Mouse (Mus musculus): Measurements from ENCODE around the gene Olfr1030. TPM values are rescaled to one million over a fixed set of nuclear protein-coding genes. Genes with fewer than 3 reads are reported as not detected.
A peak's percentile ranks its signal among the peaks of the same experiment; 100 is the strongest.
"Not testable (repeated sequence)": the region's sequence is repeated elsewhere in the genome, so short reads cannot be mapped to it uniquely, and the experiment has no call there.

The Olfr1030 gene
- not detected in 2 replicates for polyA plus RNA-seq (2014; fragmentation: Nextera tagmentation; extraction: Ambion mirVana)

GRCm38 (mm10) chr2:85978976-85979375 is at the start of gene Olfr1030:
Gene Olfr1030, plus strand, starts transcription at chr2:85979276.
- Histone ChIP-seq H3K36me3 (ENCODE audit: control insufficient read depth, insufficient read depth, low read length) (no peaks in the 10 kb centered on the region), H3K27me3 (ENCODE audit: control insufficient read depth, insufficient read depth, low read length) (no peaks in the 10 kb centered on the region), H3K4me1 (ENCODE audit: control insufficient read depth, insufficient read depth, low read length) (no peaks in the 10 kb centered on the region), H3K9me3 (ENCODE audit: control insufficient read depth, low read length) (no peaks in the 10 kb centered on the region), H3K4me3 (replicated peaks; ENCODE audit: low read depth, low read length) (no peak within 1 kb of the TSS), H3K27ac (replicated peaks; ENCODE audit: low read depth, low read length) (no peak within 1 kb of the TSS), H3K9ac (replicated peaks; ENCODE audit: low read length) (no peak within 1 kb of the TSS), H3K4me2 (ENCODE audit: low read length) (no peak within 1 kb of the TSS)
- DNase-seq, result no peak
- ATAC-seq (ENCODE audit: low FRiP score, low TSS enrichment), result no peak
- WGBS, result 82% methylated on average over 1 of the region's 1 CpGs

GRCm38 (mm10) chr2:85950137-85950536 is 28.9 kb upstream of the Olfr1030 start, which contains the start of gene Olfr1028:
Gene Olfr1028, plus strand, starts transcription at chr2:85950437.
- Histone ChIP-seq H3K36me3 (ENCODE audit: control insufficient read depth, insufficient read depth, low read length) (no peaks in the 10 kb centered on the region), H3K4me1 (ENCODE audit: control insufficient read depth, insufficient read depth, low read length) (no peaks in the 10 kb centered on the region), H3K9me3 (ENCODE audit: control insufficient read depth, low read length) (no peaks in the 10 kb centered on the region), H3K27me3 (ENCODE audit: control insufficient read depth, insufficient read depth, low read length) (no peaks in the 10 kb centered on the region), H3K4me3 (replicated peaks; ENCODE audit: low read depth, low read length) (no peak within 1 kb of the TSS), H3K27ac (replicated peaks; ENCODE audit: low read depth, low read length) (no peak within 1 kb of the TSS), H3K4me2 (ENCODE audit: low read length) (no peak within 1 kb of the TSS), H3K9ac (replicated peaks; ENCODE audit: low read length) (no peak within 1 kb of the TSS)
- no peak for ATAC-seq (ENCODE audit: low FRiP score, low TSS enrichment)
- DNase-seq, result no peak
- 80% methylated on average over 1 of the region's 1 CpGs for WGBS

- H3K4me1 ChIP-seq (ENCODE audit: control insufficient read depth, insufficient read depth, low read length), result no peaks in the 10 kb centered on the region
- no peaks in the 10 kb centered on the region for H3K36me3 ChIP-seq (ENCODE audit: control insufficient read depth, insufficient read depth, low read length)
- no peak within 1 kb of the TSS for H3K27ac ChIP-seq (replicated peaks; ENCODE audit: low read depth, low read length)
- 88% methylated on average over 2 of the region's 2 CpGs for WGBS
- H3K27me3 ChIP-seq (ENCODE audit: control insufficient read depth, insufficient read depth, low read length), result no peaks in the 10 kb centered on the region
- DNase-seq (no peak), ATAC-seq (ENCODE audit: low FRiP score, low TSS enrichment) (no peak)
- no peaks in the 10 kb centered on the region for H3K9me3 ChIP-seq (ENCODE audit: control insufficient read depth, low read length)
- H3K4me3 ChIP-seq (replicated peaks; ENCODE audit: low read depth, low read length), result no peak within 1 kb of the TSS
- H3K4me2 ChIP-seq (ENCODE audit: low read length), result no peak within 1 kb of the TSS
- no peak within 1 kb of the TSS for H3K9ac ChIP-seq (replicated peaks; ENCODE audit: low read length)
Measured at GRCm38 (mm10) chr2:85973595-85973994, 5.5 kb upstream of the Olfr1030 start, which contains the start of gene Olfr1029. Gene Olfr1029, plus strand, starts transcription at chr2:85973895.

GRCm38 (mm10) chr2:85990004-85990403 is 10.9 kb downstream of the Olfr1030 start, which contains the start of gene Olfr1031:
Gene Olfr1031, plus strand, starts transcription at chr2:85990304.
- H3K9me3 ChIP-seq (ENCODE audit: control insufficient read depth, low read length), result no peaks in the 10 kb centered on the region
- H3K36me3 ChIP-seq (ENCODE audit: control insufficient read depth, insufficient read depth, low read length), result no peaks in the 10 kb centered on the region
- H3K4me2 ChIP-seq (ENCODE audit: low read length), result no peak within 1 kb of the TSS
- 64% methylated on average over 3 of the region's 3 CpGs for WGBS
- H3K27me3 ChIP-seq (ENCODE audit: control insufficient read depth, insufficient read depth, low read length), result no peaks in the 10 kb centered on the region
- ATAC-seq (ENCODE audit: low FRiP score, low TSS enrichment), result no peak
- H3K4me3 ChIP-seq (replicated peaks; ENCODE audit: low read depth, low read length), result no peak within 1 kb of the TSS
- DNase-seq, result no peak
- H3K9ac ChIP-seq (replicated peaks; ENCODE audit: low read length), result no peak within 1 kb of the TSS
- no peaks in the 10 kb centered on the region for H3K4me1 ChIP-seq (ENCODE audit: control insufficient read depth, insufficient read depth, low read length)
- no peak within 1 kb of the TSS for H3K27ac ChIP-seq (replicated peaks; ENCODE audit: low read depth, low read length)

- no peaks in the 10 kb centered on the region for H3K36me3 ChIP-seq (ENCODE audit: control insufficient read depth, insufficient read depth, low read length)
- no peak within 1 kb of the TSS for H3K4me3 ChIP-seq (replicated peaks; ENCODE audit: low read depth, low read length)
- DNase-seq (no peak), ATAC-seq (ENCODE audit: low FRiP score, low TSS enrichment) (no peak)
- H3K27me3 ChIP-seq (ENCODE audit: control insufficient read depth, insufficient read depth, low read length), result no peaks in the 10 kb centered on the region
- no peak within 1 kb of the TSS for H3K9ac ChIP-seq (replicated peaks; ENCODE audit: low read length)
- WGBS, result 89% methylated on average over 7 of the region's 7 CpGs
- H3K27ac ChIP-seq (replicated peaks; ENCODE audit: low read depth, low read length), result no peak within 1 kb of the TSS
- no peak within 1 kb of the TSS for H3K4me2 ChIP-seq (ENCODE audit: low read length)
- no peaks in the 10 kb centered on the region for H3K9me3 ChIP-seq (ENCODE audit: control insufficient read depth, low read length)
- no peaks in the 10 kb centered on the region for H3K4me1 ChIP-seq (ENCODE audit: control insufficient read depth, insufficient read depth, low read length)
Measured at GRCm38 (mm10) chr2:86005240-86005639, 26.2 kb downstream of the Olfr1030 start, which contains the start of gene Olfr1032. Gene Olfr1032, plus strand, starts transcription at chr2:86005540.

- not testable (repeated sequence) for H3K4me1 ChIP-seq (ENCODE audit: control insufficient read depth, insufficient read depth, low read length); ATAC-seq (ENCODE audit: low FRiP score, low TSS enrichment); H3K36me3 ChIP-seq (ENCODE audit: control insufficient read depth, insufficient read depth, low read length); H3K9ac ChIP-seq (replicated peaks; ENCODE audit: low read length); H3K27me3 ChIP-seq (ENCODE audit: control insufficient read depth, insufficient read depth, low read length); H3K9me3 ChIP-seq (ENCODE audit: control insufficient read depth, low read length); H3K27ac ChIP-seq (replicated peaks; ENCODE audit: low read depth, low read length)
- WGBS, result 2% methylated on average over 10 of the region's 11 CpGs
- Histone ChIP-seq H3K4me2 (ENCODE audit: low read length) (peak within 1 kb of the TSS; percentile 50), H3K4me3 (replicated peaks; ENCODE audit: low read depth, low read length) (peak within 1 kb of the TSS; percentile 23; the same call in 1 of the 2 replicates)
- peak; percentile 49 for DNase-seq
Measured at GRCm38 (mm10) chr2:86020406-86020805, 41.3 kb downstream of the Olfr1030 start, which contains the start of gene Olfr1033. Gene Olfr1033, plus strand, starts transcription at chr2:86020633.

- H3K9me3 ChIP-seq (ENCODE audit: control insufficient read depth, low read length); ATAC-seq (ENCODE audit: low FRiP score, low TSS enrichment); H3K27me3 ChIP-seq (ENCODE audit: control insufficient read depth, insufficient read depth, low read length); DNase-seq; H3K27ac ChIP-seq (replicated peaks; ENCODE audit: low read depth, low read length); H3K4me3 ChIP-seq (replicated peaks; ENCODE audit: low read depth, low read length); H3K4me2 ChIP-seq (ENCODE audit: low read length); H3K36me3 ChIP-seq (ENCODE audit: control insufficient read depth, insufficient read depth, low read length); H3K4me1 ChIP-seq (ENCODE audit: control insufficient read depth, insufficient read depth, low read length); H3K9ac ChIP-seq (replicated peaks; ENCODE audit: low read length): not testable (repeated sequence)
- WGBS, result 78% methylated on average over 3 of the region's 9 CpGs
Measured at GRCm38 (mm10) chr2:86021518-86021917, 42.4 kb downstream of the Olfr1030 start.

Other genes with a start within 250 kb of the Olfr1030 start
- not detected in 2 replicates for gene Olfr1012, start 216.5 kb upstream of the Olfr1030 start, polyA plus RNA-seq (2014; fragmentation: Nextera tagmentation; extraction: Ambion mirVana)
- not detected in 2 replicates for gene Olfr1013, start 212.2 kb upstream of the Olfr1030 start, polyA plus RNA-seq (2014; fragmentation: Nextera tagmentation; extraction: Ambion mirVana)
- not detected in 2 replicates for gene Olfr1014, start 206.6 kb upstream of the Olfr1030 start, polyA plus RNA-seq (2014; fragmentation: Nextera tagmentation; extraction: Ambion mirVana)
- gene Olfr1015, start 197.3 kb upstream of the Olfr1030 start, polyA plus RNA-seq (2014; fragmentation: Nextera tagmentation; extraction: Ambion mirVana), result not detected in 2 replicates
- not detected in 2 replicates for gene Olfr1016, start 176.7 kb upstream of the Olfr1030 start, polyA plus RNA-seq (2014; fragmentation: Nextera tagmentation; extraction: Ambion mirVana)
- gene Olfr1018, start 160.8 kb upstream of the Olfr1030 start, polyA plus RNA-seq (2014; fragmentation: Nextera tagmentation; extraction: Ambion mirVana), result not detected in 2 replicates
- gene Olfr1019, start 133.8 kb upstream of the Olfr1030 start, polyA plus RNA-seq (2014; fragmentation: Nextera tagmentation; extraction: Ambion mirVana), result not detected in 2 replicates
- gene Olfr1020, start 132.2 kb upstream of the Olfr1030 start, polyA plus RNA-seq (2014; fragmentation: Nextera tagmentation; extraction: Ambion mirVana), result not detected in 2 replicates
- not detected in 2 replicates for gene Olfr1022, start 110.7 kb upstream of the Olfr1030 start, polyA plus RNA-seq (2014; fragmentation: Nextera tagmentation; extraction: Ambion mirVana)
- not detected in 2 replicates for gene Olfr1023, start 93.6 kb upstream of the Olfr1030 start, polyA plus RNA-seq (2014; fragmentation: Nextera tagmentation; extraction: Ambion mirVana)
- gene Olfr1024, start 74.2 kb upstream of the Olfr1030 start, polyA plus RNA-seq (2014; fragmentation: Nextera tagmentation; extraction: Ambion mirVana), result not detected in 2 replicates
- not detected in 2 replicates for gene Olfr1025-ps1, start 64.1 kb upstream of the Olfr1030 start, polyA plus RNA-seq (2014; fragmentation: Nextera tagmentation; extraction: Ambion mirVana)
- gene Olfr1026, start 57.7 kb upstream of the Olfr1030 start, polyA plus RNA-seq (2014; fragmentation: Nextera tagmentation; extraction: Ambion mirVana), result not detected in 2 replicates
- not detected in 2 replicates for gene Olfr1028, start 28.8 kb upstream of the Olfr1030 start, polyA plus RNA-seq (2014; fragmentation: Nextera tagmentation; extraction: Ambion mirVana)
- gene Olfr1029, start 5.4 kb upstream of the Olfr1030 start, polyA plus RNA-seq (2014; fragmentation: Nextera tagmentation; extraction: Ambion mirVana), result not detected in 2 replicates
- not detected in 2 replicates for gene Olfr1031, start 11.0 kb downstream of the Olfr1030 start, polyA plus RNA-seq (2014; fragmentation: Nextera tagmentation; extraction: Ambion mirVana)
- gene Olfr1032, start 26.3 kb downstream of the Olfr1030 start, polyA plus RNA-seq (2014; fragmentation: Nextera tagmentation; extraction: Ambion mirVana), result not detected in 2 replicates
- 0.63 TPM in 1 of 2 replicates, not detected in the other for gene Olfr1033, start 41.4 kb downstream of the Olfr1030 start, polyA plus RNA-seq (2014; fragmentation: Nextera tagmentation; extraction: Ambion mirVana)
- gene Olfr1034, start 66.6 kb downstream of the Olfr1030 start, polyA plus RNA-seq (2014; fragmentation: Nextera tagmentation; extraction: Ambion mirVana), result not detected in 2 replicates
- not detected in 2 replicates for gene Olfr1036, start 94.7 kb downstream of the Olfr1030 start, polyA plus RNA-seq (2014; fragmentation: Nextera tagmentation; extraction: Ambion mirVana)
- not detected in 2 replicates for gene Olfr1037, start 108.1 kb downstream of the Olfr1030 start, polyA plus RNA-seq (2014; fragmentation: Nextera tagmentation; extraction: Ambion mirVana)
- gene Olfr1039, start 156.7 kb downstream of the Olfr1030 start, polyA plus RNA-seq (2014; fragmentation: Nextera tagmentation; extraction: Ambion mirVana), result not detected in 2 replicates
- not detected in 2 replicates for gene Olfr1040, start 167.5 kb downstream of the Olfr1030 start, polyA plus RNA-seq (2014; fragmentation: Nextera tagmentation; extraction: Ambion mirVana)
- not detected in 2 replicates for gene Olfr1042, start 182.6 kb downstream of the Olfr1030 start, polyA plus RNA-seq (2014; fragmentation: Nextera tagmentation; extraction: Ambion mirVana)
- gene Olfr1043, start 188.2 kb downstream of the Olfr1030 start, polyA plus RNA-seq (2014; fragmentation: Nextera tagmentation; extraction: Ambion mirVana), result not detected in 2 replicates
- gene Olfr1044, start 198.5 kb downstream of the Olfr1030 start, polyA plus RNA-seq (2014; fragmentation: Nextera tagmentation; extraction: Ambion mirVana), result not detected in 2 replicates
- not detected in 2 replicates for gene Olfr52, start 206.4 kb downstream of the Olfr1030 start, polyA plus RNA-seq (2014; fragmentation: Nextera tagmentation; extraction: Ambion mirVana)
- gene Olfr1045, start 223.7 kb downstream of the Olfr1030 start, polyA plus RNA-seq (2014; fragmentation: Nextera tagmentation; extraction: Ambion mirVana), result not detected in 2 replicates
- not detected in 2 replicates for gene Olfr1046, start 240.0 kb downstream of the Olfr1030 start, polyA plus RNA-seq (2014; fragmentation: Nextera tagmentation; extraction: Ambion mirVana)

All from midbrain, embryonic 14.5 days (tissue).